In the genomic region with DNA sequence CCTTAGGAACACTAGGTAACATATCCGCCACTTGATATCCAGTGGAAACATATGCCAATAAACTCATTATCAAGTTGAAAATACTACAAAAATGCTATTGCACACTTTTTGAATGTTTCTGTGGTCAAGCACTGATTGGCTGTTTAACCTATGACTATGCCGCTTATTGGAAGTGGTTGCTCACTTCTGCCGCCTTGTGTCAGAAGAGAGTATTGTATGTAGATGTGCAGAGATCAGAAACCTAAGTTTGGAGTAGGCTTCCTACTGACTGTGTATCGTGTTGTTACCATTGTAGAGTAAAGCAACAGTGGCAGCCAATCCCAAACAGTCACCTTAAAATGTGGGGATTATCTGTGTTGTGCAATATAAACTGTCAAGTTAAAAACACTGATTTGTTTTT, we compare ENCODE assay signal across 14 mouse cellular contexts.
DNase-seq lines count a peak whose midpoint lies in the region; ATAC-seq and TF ChIP-seq lines count a peak whose summit lies in the region.
"Had no signal": no experiment of that assay in that cellular context is flagged by ENCODE, and none has a peak within 500 bp of the region (broad histone marks: within the 10 kb centered on the region; RNA-seq: fewer than 3 reads in every experiment).

No protein-coding gene starts in this region.

- WGBS in intestine, postnatal 0 days = 92% methylated on average over 4 of the region's 4 CpGs
- 89% methylated on average over 4 of the region's 4 CpGs for WGBS in intestine, embryonic 16.5 days

- no peaks in the 10 kb centered on the region for H3K4me1 ChIP-seq in intestine, postnatal 0 days (replicated peaks; ENCODE audit: control insufficient read depth, insufficient read depth, low read length)
- no peaks in the 10 kb centered on the region for H3K4me1 ChIP-seq in intestine, embryonic 16.5 days (ENCODE audit: control insufficient read depth, insufficient read depth, low read length)
- H3K4me1 ChIP-seq: hindbrain, embryonic 15.5 days; limb, embryonic 15.5 days had no signal

- no peak overlapping the region for H3K4me3 ChIP-seq in intestine, postnatal 0 days (ENCODE audit: low read depth, low read length)
- no peak overlapping the region for H3K4me3 ChIP-seq in intestine, embryonic 16.5 days (ENCODE audit: low read length)
- H3K4me3 ChIP-seq: hindbrain, embryonic 15.5 days; limb, embryonic 15.5 days; myocyte had no signal

- 0 out of 2 replicates have a peak, but pooled peaks cover 3% of the 10 kb centered on the region for H3K9me3 ChIP-seq in intestine, postnatal 0 days (ENCODE audit: control insufficient read depth)
- no peaks in the 10 kb centered on the region for H3K9me3 ChIP-seq in intestine, embryonic 16.5 days (ENCODE audit: control insufficient read depth, low read length)
- H3K9me3 ChIP-seq: hindbrain, embryonic 15.5 days; limb, embryonic 15.5 days had no signal

- TF ChIP-seq CTCF in intestine, postnatal 0 days (IDR thresholded peaks at IDR 0.05; ENCODE audit: low read depth) = peak; percentile 52

- DNase-seq in 416B (ENCODE audit: low read depth) = peak; percentile 55
- peak; percentile 7 to 40 for DNase-seq in CD8-positive naive resting alpha-beta T cell, adult 2 months (ENCODE audit: low read depth in 2 of 2, low spot score in 2 of 2)
- no peak for DNase-seq in spleen, postnatal 14 days (ENCODE audit: low spot score in 2 of 2)
- no peak for DNase-seq in urinary bladder, postnatal 14 days (ENCODE audit: low spot score)
- DNase-seq in right cerebral cortex, postnatal 25 days = no peak
- DNase-seq: cerebellum, adult 8-10 months; layer of hippocampus, adult 9-11 months; right cerebral cortex, postnatal 4 days had no signal

- H3K4me2 ChIP-seq in intestine, postnatal 0 days (replicated peaks; ENCODE audit: low read depth) = no peak overlapping the region
- no peak overlapping the region for H3K4me2 ChIP-seq in intestine, embryonic 16.5 days (ENCODE audit: low read depth, low read length)
- H3K4me2 ChIP-seq: hindbrain, embryonic 15.5 days; limb, embryonic 15.5 days had no signal

- H3K9ac ChIP-seq in intestine, postnatal 0 days (ENCODE audit: low read depth, low read length) = no peak overlapping the region
- no peak overlapping the region for H3K9ac ChIP-seq in intestine, embryonic 16.5 days (ENCODE audit: low read depth, low read length)
- H3K9ac ChIP-seq: hindbrain, embryonic 15.5 days; limb, embryonic 15.5 days had no signal

- H3K27me3 ChIP-seq in intestine, postnatal 0 days (replicated peaks; ENCODE audit: control insufficient read depth, insufficient read depth, low read length) = no peaks in the 10 kb centered on the region
- no peaks in the 10 kb centered on the region for H3K27me3 ChIP-seq in intestine, embryonic 16.5 days (replicated peaks; ENCODE audit: control insufficient read depth, insufficient read depth, low read length)
- H3K27me3 ChIP-seq: hindbrain, embryonic 15.5 days; limb, embryonic 15.5 days had no signal

- no peak overlapping the region for H3K27ac ChIP-seq in intestine, postnatal 0 days (ENCODE audit: low read depth, low read length)
- no peak overlapping the region for H3K27ac ChIP-seq in intestine, embryonic 16.5 days (ENCODE audit: low read length)
- H3K27ac ChIP-seq: hindbrain, embryonic 15.5 days; limb, embryonic 15.5 days had no signal

- no peak for ATAC-seq in intestine, postnatal 0 days
- no peak for ATAC-seq in intestine, embryonic 16.5 days
- ATAC-seq in granulocyte monocyte progenitor cell, adult 5-6 weeks (replicated peaks; ENCODE audit: poor library complexity, severe bottlenecking) = peak; percentile 80

- H3K36me3 ChIP-seq in intestine, postnatal 0 days (ENCODE audit: control insufficient read depth, insufficient read depth) = no peaks in the 10 kb centered on the region
- no peaks in the 10 kb centered on the region for H3K36me3 ChIP-seq in intestine, embryonic 16.5 days (ENCODE audit: control insufficient read depth, insufficient read depth, low read length)
- H3K36me3 ChIP-seq: hindbrain, embryonic 15.5 days; limb, embryonic 15.5 days had no signal

Comparison
In these comparisons a context has a peak if more than half of its experiments do, and no peak if none do; other contexts are left out.
1. DNase-seq: peak in 416B (single experiment) and CD8-positive naive resting alpha-beta T cell, adult 2 months (2 of 2); none in spleen, postnatal 14 days (0 of 2), urinary bladder, postnatal 14 days (single experiment) and right cerebral cortex, postnatal 25 days (single experiment).